Mouse (Mus musculus) brain, embryonic 14.5 days (tissue): ENCODE results near the gene Cmtr1.

Experiments
- CTCF ChIP-seq: fragments of 200-500 bp; IDR thresholded peaks from 2 replicates; pipeline ENCODE4 v1.5.1; 2012; ENCODE audit warnings: inconsistent platforms, mild to moderate bottlenecking, moderate library complexity, borderline replicate concordance; ENCODE audit not compliant: insufficient read depth, insufficient read length; ENCODE audit errors: extremely low read depth
- POLR2A ChIP-seq: fragments of 200-500 bp; IDR thresholded peaks from 2 replicates; pipeline ENCODE4 v1.6.1; 2012; ENCODE audit warnings: mild to moderate bottlenecking, inconsistent platforms, borderline replicate concordance; ENCODE audit not compliant: poor library complexity, insufficient read depth, insufficient read length, severe bottlenecking; ENCODE audit errors: extremely low read depth

GRCm38 (mm10) chr17:29716732-29717445, 56.5 kb downstream of the Cmtr1 start, which contains the start of gene Ccdc167:
- TF ChIP-seq CTCF (no peak), POLR2A (no peak)
